Mouse (Mus musculus) liver, adult 2 months (tissue): ENCODE results near the gene Gm49366. TPM values are rescaled to one million over a fixed set of nuclear protein-coding genes. Genes with fewer than 3 reads are reported as not detected.
A peak's percentile ranks its signal among the peaks of the same experiment; 100 is the strongest.

ENCODE experiments used
- DNase-seq: peaks from one replicate; pipeline ENCODE4 v3.0.0-alpha.2; 2011; ENCODE audit warnings: low read depth, low spot score; ENCODE audit errors: extremely low read depth
- H3K27ac ChIP-seq: fragments of 200-500 bp; replicated peaks from 2 replicates; pipeline ENCODE4 v1.5.1; 2012; ENCODE audit warnings: low read depth, mild to moderate bottlenecking, control low read depth, inconsistent platforms, low read length; ENCODE audit not compliant: insufficient read depth
- H3K27me3 ChIP-seq: fragments of 200-500 bp; 2 replicates; pipeline ENCODE4 v1.6.1; 2012; ENCODE audit warnings: mild to moderate bottlenecking, moderate library complexity, low read length, inconsistent platforms; ENCODE audit not compliant: control insufficient read depth, insufficient read depth
- H3K36me3 ChIP-seq: fragments of 200-500 bp; 2 replicates; pipeline ENCODE4 v1.6.1; 2012; ENCODE audit warnings: low read length, inconsistent platforms; ENCODE audit not compliant: control insufficient read depth, insufficient read depth
- H3K4me1 ChIP-seq: fragments of 200-500 bp; 2 replicates; pipeline ENCODE4 v1.6.1; 2011; ENCODE audit warnings: low read length; ENCODE audit not compliant: control insufficient read depth, insufficient read depth
- H3K4me3 ChIP-seq: fragments of 200-500 bp; 2 replicates; pipeline ENCODE4 v1.5.1; 2011; ENCODE audit warnings: low read depth, mild to moderate bottlenecking, control low read depth, low read length, moderate library complexity; ENCODE audit not compliant: insufficient read depth
- H3K79me2 ChIP-seq: fragments of 200-500 bp; 2 replicates; pipeline ENCODE4 v1.6.1; 2012; ENCODE audit warnings: inconsistent platforms, mild to moderate bottlenecking, low read length, moderate library complexity; ENCODE audit not compliant: control insufficient read depth, insufficient read depth
- H3K9ac ChIP-seq: fragments of 200-500 bp; 2 replicates; pipeline ENCODE4 v1.6.1; 2012; ENCODE audit warnings: low read depth, mild to moderate bottlenecking, control low read depth, inconsistent platforms, low read length
- CTCF ChIP-seq: fragments of 200-500 bp; IDR thresholded peaks from 2 replicates; pipeline ENCODE4 v1.5.1; 2011; ENCODE audit warnings: low read depth, low read length, control low read depth
- POLR2A ChIP-seq: fragments of 200-500 bp; IDR thresholded peaks from 2 replicates; pipeline ENCODE4 v1.6.1; 2011; ENCODE audit warnings: low read length, control low read depth; ENCODE audit not compliant: insufficient read depth; ENCODE audit errors: extremely low read depth
- WGBS: fragments of 180-500 bp; shearing (Covaris S2); methylation state at CpG from one replicate; pipeline ENCODE4 v1.1.7; 2018; 5-methylcytosine and 5-hydroxymethylcytosine counted together
- polyA plus RNA-seq: library from polyadenylated mRNA; depleted of rRNA; stranded (reverse); fragments of >200 nt; gene quantifications from 2 replicates; pipeline ENCODE4 v1.2.3, GENCODE M21; 2012
- total RNA-seq: library from RNA; depleted of rRNA; stranded (reverse); fragments of >200 nt; gene quantifications from 2 replicates; pipeline ENCODE4 v1.2.3, GENCODE M21; 2014

Gm49366 gene
- total and polyA plus RNA-seq, 2 experiments, result not detected

DNA sequence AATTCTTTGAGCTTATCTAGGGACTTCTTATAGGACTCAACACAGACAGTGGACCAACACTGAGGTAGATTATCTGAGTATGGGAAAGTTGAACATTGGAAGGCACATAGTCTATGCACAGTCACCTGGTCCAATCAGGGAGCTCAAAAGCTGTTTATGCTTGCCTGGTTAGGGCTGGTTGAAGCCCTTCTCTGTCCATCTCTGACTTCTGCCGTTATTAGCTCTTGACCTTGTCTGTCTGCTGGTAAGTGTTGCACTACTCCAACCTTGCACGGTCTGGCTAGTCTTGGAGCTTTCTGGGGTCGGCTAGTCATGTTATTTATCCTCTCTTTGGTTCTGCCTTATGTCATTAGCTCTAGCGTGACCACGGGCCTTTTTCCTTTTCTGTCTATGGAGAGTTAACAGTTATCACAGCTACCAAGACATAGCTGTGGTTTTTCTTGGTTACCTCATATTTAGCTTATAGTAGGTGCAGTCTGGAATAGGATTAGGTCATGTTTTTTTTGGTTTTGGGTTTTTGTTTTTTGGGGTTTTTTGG is 13.3 kb downstream of the Gm49366 start, which contains the start of gene Acot3:
TSS of gene Acot3 (plus strand) at position 208 of the 538 bp plus-strand sequence.
- DNase-seq, result no peak
- H3K79me2 ChIP-seq, result no peaks in the 10 kb centered on the region
- 44% methylated on average over 5 of the region's 5 CpGs for WGBS
- 0 out of 2 replicates have a peak, but pooled peaks cover 1% of the 10 kb centered on the region for H3K36me3 ChIP-seq
- H3K4me3 ChIP-seq, result no peak within 1 kb of the TSS; the same call in 1 of the 2 replicates
- H3K9ac ChIP-seq, result peak within 1 kb of the TSS; percentile 36
- H3K27ac ChIP-seq, result peak within 1 kb of the TSS; percentile 81
- no peak for TF ChIP-seq POLR2A
- no peak for TF ChIP-seq CTCF
- H3K27me3 ChIP-seq, result no peaks in the 10 kb centered on the region
- peaks cover 9% of the 10 kb centered on the region for H3K4me1 ChIP-seq

DNA sequence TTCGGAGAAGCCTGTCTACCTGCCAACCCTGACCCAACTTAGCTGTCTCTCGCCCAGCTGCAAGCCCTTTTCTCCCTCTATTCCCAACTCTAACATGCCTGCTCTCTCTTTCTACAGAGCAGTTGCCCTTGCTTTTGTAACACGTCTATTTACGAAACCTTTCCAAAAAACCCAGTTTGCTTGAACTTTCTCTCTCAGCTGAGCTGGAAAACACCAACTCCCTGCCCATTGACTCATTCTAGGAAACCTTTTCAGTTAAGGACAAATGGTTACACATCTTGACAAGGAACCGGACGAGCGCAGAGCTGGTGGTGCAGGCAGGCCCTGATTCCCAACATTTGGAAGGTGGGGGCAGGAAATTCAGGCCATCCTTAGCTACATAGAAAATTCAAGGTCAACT is 13.9 kb downstream of the Gm49366 start:
- H3K27ac ChIP-seq, result peak overlapping the region; percentile 81
- no peaks in the 10 kb centered on the region for H3K27me3 ChIP-seq
- peak; percentile 92 for DNase-seq
- no peak overlapping the region for H3K4me3 ChIP-seq
- no peak for TF ChIP-seq CTCF
- no peak for TF ChIP-seq POLR2A
- H3K36me3 ChIP-seq, result no peaks in the 10 kb centered on the region
- 29% methylated on average over 7 of the region's 7 CpGs for WGBS
- peak overlapping the region; percentile 36 for H3K9ac ChIP-seq
- peaks cover 9% of the 10 kb centered on the region for H3K4me1 ChIP-seq
- H3K79me2 ChIP-seq, result no peaks in the 10 kb centered on the region

DNA sequence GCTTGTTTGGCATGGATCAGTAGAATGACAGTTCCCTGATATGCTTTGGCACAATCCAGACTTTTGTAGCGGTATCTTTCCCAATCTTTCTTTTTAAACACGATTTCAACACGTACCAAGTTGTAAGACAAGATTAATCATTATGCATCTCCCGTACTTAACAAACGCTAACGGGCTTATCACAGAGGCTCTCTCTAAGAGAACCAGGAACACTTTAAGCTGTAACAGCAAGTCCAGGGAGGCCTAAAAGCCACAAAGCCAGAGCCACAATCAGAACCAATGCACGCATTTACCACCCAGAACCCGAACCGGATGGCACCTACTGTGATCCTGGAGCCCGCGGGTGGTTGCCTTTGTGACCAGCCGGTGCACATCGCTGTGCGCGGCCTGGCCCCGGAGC is 14.4 kb downstream of the Gm49366 start:
- no peak for TF ChIP-seq POLR2A
- TF ChIP-seq CTCF, result no peak
- peak overlapping the region; percentile 62 for H3K9ac ChIP-seq
- no peaks in the 10 kb centered on the region for H3K36me3 ChIP-seq
- H3K79me2 ChIP-seq, result no peaks in the 10 kb centered on the region
- DNase-seq, result peak; percentile 98
- peaks cover 9% of the 10 kb centered on the region for H3K4me1 ChIP-seq
- H3K27ac ChIP-seq, result peak overlapping the region; percentile 81
- peak overlapping the region; percentile 59 for H3K4me3 ChIP-seq
- H3K27me3 ChIP-seq, result no peaks in the 10 kb centered on the region
- 6% methylated on average over 16 of the region's 16 CpGs for WGBS

- 1% methylated on average over 40 of the region's 46 CpGs for WGBS
- DNase-seq, result peak; percentile 76
- Histone ChIP-seq H3K9ac (peak overlapping the region; percentile 62), H3K4me3 (peak overlapping the region; percentile 59), H3K36me3 (no peaks in the 10 kb centered on the region), H3K4me1 (peaks cover 9% of the 10 kb centered on the region), H3K27me3 (no peaks in the 10 kb centered on the region), H3K79me2 (no peaks in the 10 kb centered on the region), H3K27ac (peak overlapping the region; percentile 55; the same call in 1 of the 2 replicates)
- TF ChIP-seq POLR2A (no peak), CTCF (peak; percentile 23; the same call in 1 of the 2 replicates)
These were observed 15.1 kb downstream of the Gm49366 start for GRCm38 (mm10) chr12:84053679-84054391.

DNA sequence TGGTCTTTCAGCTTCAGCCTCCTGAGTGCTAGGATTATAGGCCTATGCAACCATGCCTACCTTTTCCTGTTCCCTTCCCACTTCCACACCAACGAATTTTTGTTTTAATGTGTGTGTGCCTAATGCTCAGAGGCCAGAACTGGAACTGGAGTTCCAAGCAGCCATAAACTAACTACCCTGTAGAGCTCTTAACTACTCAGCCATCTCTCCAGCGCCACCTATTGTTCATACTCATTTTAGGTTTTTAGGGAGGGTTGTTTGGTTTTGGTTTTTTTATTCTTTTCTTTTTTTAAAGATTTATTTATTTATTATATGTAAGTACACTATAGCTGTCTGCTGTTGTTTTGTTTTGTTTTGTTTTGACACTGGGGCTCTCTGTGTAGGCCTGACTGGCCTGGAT is 22.2 kb downstream of the Gm49366 start:
- Histone ChIP-seq H3K27me3 (no peaks in the 10 kb centered on the region), H3K4me3 (no peak overlapping the region), H3K79me2 (no peaks in the 10 kb centered on the region), H3K27ac (no peak overlapping the region), H3K36me3 (no peaks in the 10 kb centered on the region), H3K9ac (0 out of 2 replicates have a peak overlapping the region, but pooled peaks have one; percentile 34), H3K4me1 (no peaks in the 10 kb centered on the region)
- TF ChIP-seq POLR2A (no peak), CTCF (peak; percentile 4; the same call in 1 of the 2 replicates)
- DNase-seq, result peak; percentile 63
- 7% methylated on average over 2 of the region's 2 CpGs for WGBS

GRCm38 (mm10) chr12:84062336-84062735 is 23.6 kb downstream of the Gm49366 start:
- Histone ChIP-seq H3K36me3 (no peaks in the 10 kb centered on the region), H3K9ac (no peak overlapping the region), H3K27me3 (no peaks in the 10 kb centered on the region), H3K27ac (no peak overlapping the region), H3K79me2 (no peaks in the 10 kb centered on the region), H3K4me3 (no peak overlapping the region), H3K4me1 (no peaks in the 10 kb centered on the region)
- WGBS, result 92% methylated on average over 20 of the region's 20 CpGs
- TF ChIP-seq CTCF (no peak), POLR2A (no peak)
- DNase-seq, result no peak
